ENCODE assay signal across 30 mouse cellular contexts in the genomic region with DNA sequence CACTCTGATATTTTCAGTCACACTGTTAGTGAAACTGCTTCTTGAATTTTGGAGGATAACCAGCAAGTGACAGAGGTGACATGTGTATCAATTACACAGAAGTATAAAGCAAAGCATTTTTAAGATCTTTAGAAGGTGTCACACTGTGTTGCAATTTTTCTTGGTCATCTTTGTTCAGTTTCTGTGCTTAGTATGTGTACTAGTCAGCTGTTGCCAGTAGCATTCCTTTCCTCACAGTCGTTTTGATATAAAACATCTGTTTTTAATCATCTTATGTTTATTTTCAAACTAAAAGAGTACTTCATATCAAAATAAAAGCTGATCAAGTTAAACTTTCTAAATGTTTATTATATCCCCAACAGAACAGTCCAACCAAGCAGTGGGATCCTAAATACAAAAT.
DNase-seq lines count a peak whose midpoint lies in the region; ATAC-seq and TF ChIP-seq lines count a peak whose summit lies in the region.
"Had no signal": no experiment of that assay in that cellular context is flagged by ENCODE, and none has a peak within 500 bp of the region (broad histone marks: within the 10 kb centered on the region; RNA-seq: fewer than 3 reads in every experiment).

No protein-coding gene starts in this region.

- H3K9me3 ChIP-seq in liver, postnatal 0 days (ENCODE audit: low read length) = no peaks in the 10 kb centered on the region
- no peaks in the 10 kb centered on the region for H3K9me3 ChIP-seq in forebrain, embryonic 13.5 days (replicated peaks)
- H3K9me3 ChIP-seq: embryonic facial prominence, embryonic 13.5 days; G1E; heart, embryonic 10.5 days; hindbrain, embryonic 10.5 days; hindbrain, embryonic 15.5 days; kidney, embryonic 15.5 days; limb, embryonic 13.5 days; liver, embryonic 12.5 days; midbrain, embryonic 13.5 days; stomach, embryonic 15.5 days had no signal

- H3K9ac ChIP-seq in liver, adult 2 months (ENCODE audit: low read depth, low read length) = no peak overlapping the region
- no peak overlapping the region for H3K9ac ChIP-seq in liver, postnatal 0 days (replicated peaks)
- no peak overlapping the region for H3K9ac ChIP-seq in forebrain, embryonic 13.5 days
- H3K9ac ChIP-seq: embryonic facial prominence, embryonic 13.5 days; hindbrain, embryonic 15.5 days; kidney, embryonic 15.5 days; limb, embryonic 13.5 days; liver, embryonic 12.5 days; midbrain, embryonic 13.5 days; stomach, embryonic 15.5 days had no signal

- H3K4me1 ChIP-seq in liver, adult 2 months (ENCODE audit: control insufficient read depth, insufficient read depth, low read length) = no peaks in the 10 kb centered on the region
- no peaks in the 10 kb centered on the region for H3K4me1 ChIP-seq in liver, postnatal 0 days (ENCODE audit: insufficient read depth)
- no peaks in the 10 kb centered on the region for H3K4me1 ChIP-seq in forebrain, embryonic 13.5 days
- H3K4me1 ChIP-seq: embryonic facial prominence, embryonic 13.5 days; heart, embryonic 10.5 days; hindbrain, embryonic 10.5 days; hindbrain, embryonic 15.5 days; kidney, embryonic 15.5 days; limb, embryonic 13.5 days; liver, embryonic 12.5 days; midbrain, embryonic 13.5 days; stomach, embryonic 15.5 days had no signal

- ATAC-seq in liver, postnatal 0 days = no peak
- ATAC-seq in forebrain, embryonic 13.5 days = no peak
- ATAC-seq: forebrain, embryonic 14.5 days; inflammation-experienced regulatory T-cells, adult 6 months; liver, embryonic 12.5 days; midbrain, embryonic 13.5 days had no signal

- no peaks in the 10 kb centered on the region for H3K79me2 ChIP-seq in liver, adult 2 months (ENCODE audit: control insufficient read depth, insufficient read depth, low read length)

- no peak overlapping the region for H3K27ac ChIP-seq in liver, adult 2 months (replicated peaks; ENCODE audit: insufficient read depth, low read depth, low read length)
- H3K27ac ChIP-seq in liver, postnatal 0 days (ENCODE audit: low read depth) = no peak overlapping the region
- no peak overlapping the region for H3K27ac ChIP-seq in forebrain, embryonic 13.5 days
- H3K27ac ChIP-seq: embryonic facial prominence, embryonic 13.5 days; heart, embryonic 10.5 days; hindbrain, embryonic 10.5 days; hindbrain, embryonic 15.5 days; kidney, embryonic 15.5 days; layer of hippocampus, adult 2 months; limb, embryonic 13.5 days; liver, embryonic 12.5 days; macrophage; midbrain, embryonic 13.5 days; stomach, embryonic 15.5 days had no signal

- no peak for TF ChIP-seq EP300 in liver, postnatal 0 days (IDR thresholded peaks at IDR 0.05; ENCODE audit: low read depth)

- DNase-seq in liver, adult 2 months (ENCODE audit: extremely low read depth, low read depth, low spot score) = peak; percentile 15
- DNase-seq in liver, postnatal 0 days = no peak
- DNase-seq in 3T3-L1 (ENCODE audit: low read depth, low spot score) = peak; percentile 46
- DNase-seq in Muller cell, postnatal 12 days (ENCODE audit: inconsistent ontology term) = peak; percentile 46
- DNase-seq in lung, postnatal 25 days (ENCODE audit: low spot score) = peak; percentile 14
- no peak for DNase-seq in right cerebral cortex, adult 2 months (ENCODE audit: low spot score in 2 of 2)
- DNase-seq: adrenal gland, postnatal 14 days; cerebellum, adult 11 months; cerebellum, adult 9-10 months; embryo, embryonic 11 days; gastrocnemius, postnatal 25 days; kidney, adult 11 months; kidney, postnatal 36 days; right cerebral cortex, postnatal 14 days; thymus, postnatal 14 days had no signal

- no peak overlapping the region for H3K4me2 ChIP-seq in liver, postnatal 0 days (ENCODE audit: low read depth, low read length)
- no peak overlapping the region for H3K4me2 ChIP-seq in forebrain, embryonic 13.5 days
- H3K4me2 ChIP-seq: embryonic facial prominence, embryonic 13.5 days; hindbrain, embryonic 15.5 days; kidney, embryonic 15.5 days; limb, embryonic 13.5 days; liver, embryonic 12.5 days; midbrain, embryonic 13.5 days; stomach, embryonic 15.5 days had no signal

- H3K27me3 ChIP-seq in liver, adult 2 months (ENCODE audit: control insufficient read depth, insufficient read depth, low read length) = no peaks in the 10 kb centered on the region
- H3K27me3 ChIP-seq in liver, postnatal 0 days (ENCODE audit: insufficient read depth, low read length) = no peaks in the 10 kb centered on the region
- H3K27me3 ChIP-seq in forebrain, embryonic 13.5 days = no peaks in the 10 kb centered on the region
- H3K27me3 ChIP-seq: embryonic facial prominence, embryonic 13.5 days; hindbrain, embryonic 15.5 days; kidney, embryonic 15.5 days; limb, embryonic 13.5 days; liver, embryonic 12.5 days; midbrain, embryonic 13.5 days; stomach, embryonic 15.5 days had no signal

- H3K36me3 ChIP-seq in liver, adult 2 months (ENCODE audit: control insufficient read depth, insufficient read depth, low read length) = no peaks in the 10 kb centered on the region
- H3K36me3 ChIP-seq in liver, postnatal 0 days (replicated peaks; ENCODE audit: insufficient read depth, low read length) = no peaks in the 10 kb centered on the region
- no peaks in the 10 kb centered on the region for H3K36me3 ChIP-seq in forebrain, embryonic 13.5 days (ENCODE audit: poor library complexity, severe bottlenecking)
- H3K36me3 ChIP-seq: embryonic facial prominence, embryonic 13.5 days; G1E; heart, embryonic 10.5 days; hindbrain, embryonic 10.5 days; hindbrain, embryonic 15.5 days; kidney, embryonic 15.5 days; limb, embryonic 13.5 days; liver, embryonic 12.5 days; midbrain, embryonic 13.5 days; stomach, embryonic 15.5 days had no signal

- 57% methylated on average over 1 of the region's 1 CpGs for WGBS in liver, adult 2 months
- 56% methylated on average over 1 of the region's 1 CpGs for WGBS in liver, postnatal 0 days (ENCODE audit: insufficient replicate concordance)
- 86% methylated on average over 1 of the region's 1 CpGs for WGBS in forebrain, embryonic 13.5 days

- TF ChIP-seq CTCF in liver, adult 2 months (IDR thresholded peaks at IDR 0.05; ENCODE audit: low read depth, low read length) = no peak
- TF ChIP-seq CTCF in liver, postnatal 0 days (IDR thresholded peaks at IDR 0.05; ENCODE audit: low read depth) = no peak

- TF ChIP-seq POLR2A in liver, adult 2 months (IDR thresholded peaks at IDR 0.05; ENCODE audit: extremely low read depth, insufficient read depth, low read length) = no peak

- H3K4me3 ChIP-seq in liver, adult 2 months (ENCODE audit: insufficient read depth, low read depth, low read length) = no peak overlapping the region
- no peak overlapping the region for H3K4me3 ChIP-seq in liver, postnatal 0 days (ENCODE audit: low read depth, low read length)
- H3K4me3 ChIP-seq in forebrain, embryonic 13.5 days = no peak overlapping the region
- H3K4me3 ChIP-seq: embryonic facial prominence, embryonic 13.5 days; heart, embryonic 10.5 days; hindbrain, embryonic 10.5 days; hindbrain, embryonic 15.5 days; kidney, embryonic 15.5 days; layer of hippocampus, adult 2 months; limb, embryonic 13.5 days; liver, embryonic 12.5 days; midbrain, embryonic 13.5 days; stomach, embryonic 15.5 days had no signal

Comparison
In these comparisons a context has a peak if more than half of its experiments do, and no peak if none do; other contexts are left out.
1. DNase-seq: peak in liver, adult 2 months (single experiment), 3T3-L1 (single experiment), Muller cell, postnatal 12 days (single experiment) and lung, postnatal 25 days (single experiment); none in liver, postnatal 0 days (single experiment) and right cerebral cortex, adult 2 months (0 of 2).